Mouse (Mus musculus): Measurements from ENCODE around the gene Itih3. TPM values are rescaled to one million over a fixed set of nuclear protein-coding genes. Genes with fewer than 3 reads are reported as not detected.

Itih3 gene
- total and polyA plus RNA-seq, 3 experiments = not detected

GRCm38 (mm10) chr14:30881718-30882108 is 41.8 kb downstream of the Itih3 start:
- Histone ChIP-seq H3K4me1 (ENCODE audit: control insufficient read depth in 1 of 2, insufficient read depth in 2 of 2) (no peaks in the 10 kb centered on the region), H3K9ac (ENCODE audit: insufficient read depth, low read depth) (no peak overlapping the region), H3K27ac (ENCODE audit: insufficient read depth, low read depth) (no peak overlapping the region), H3K36me3 (replicated peaks in 1 of 2; ENCODE audit: control insufficient read depth in 1 of 2, insufficient read depth in 1 of 2, low read length in 1 of 2) (peaks cover 6 to 46% of the 10 kb centered on the region in 2 experiments), H3K9me3 (replicated peaks; ENCODE audit: low read length) (no peaks in the 10 kb centered on the region), H3K4me3 (replicated peaks in 1 of 3; ENCODE audit: low read depth in 2 of 3, low read length in 2 of 3, poor library complexity in 1 of 3) (no peak overlapping the region), H3K4me2 (ENCODE audit: insufficient read depth, low read depth, poor library complexity, severe bottlenecking) (no peak overlapping the region), H3K27me3 (replicated peaks) (peaks cover 3% of the 10 kb centered on the region), H3K79me2 (replicated peaks; ENCODE audit: control insufficient read depth, extremely low read depth, insufficient read depth, poor library complexity, severe bottlenecking) (no peaks in the 10 kb centered on the region)
- dilution Hi-C loops (cut with MboI; ENCODE audit: extremely low pct_ligation_motif_present, extremely low pct_unique_long_range_greater_than_20kb, low sequenced_read_pairs) = no loop called here
- no peak for DNase-seq (ENCODE audit: extremely low read depth)
- TF ChIP-seq TBP (conservative IDR thresholded peaks at IDR 0.05; ENCODE audit: low read depth, low read length) (no peak), ZKSCAN1 (IDR thresholded peaks at IDR 0.05; ENCODE audit: borderline replicate concordance, low read depth, low read length) (no peak)
- in situ Hi-C loops (cut with MboI; ENCODE audit: low pct_ligation_motif_present, low pct_unique_long_range_greater_than_20kb, low sequenced_read_pairs) = no loop called here

DNA sequence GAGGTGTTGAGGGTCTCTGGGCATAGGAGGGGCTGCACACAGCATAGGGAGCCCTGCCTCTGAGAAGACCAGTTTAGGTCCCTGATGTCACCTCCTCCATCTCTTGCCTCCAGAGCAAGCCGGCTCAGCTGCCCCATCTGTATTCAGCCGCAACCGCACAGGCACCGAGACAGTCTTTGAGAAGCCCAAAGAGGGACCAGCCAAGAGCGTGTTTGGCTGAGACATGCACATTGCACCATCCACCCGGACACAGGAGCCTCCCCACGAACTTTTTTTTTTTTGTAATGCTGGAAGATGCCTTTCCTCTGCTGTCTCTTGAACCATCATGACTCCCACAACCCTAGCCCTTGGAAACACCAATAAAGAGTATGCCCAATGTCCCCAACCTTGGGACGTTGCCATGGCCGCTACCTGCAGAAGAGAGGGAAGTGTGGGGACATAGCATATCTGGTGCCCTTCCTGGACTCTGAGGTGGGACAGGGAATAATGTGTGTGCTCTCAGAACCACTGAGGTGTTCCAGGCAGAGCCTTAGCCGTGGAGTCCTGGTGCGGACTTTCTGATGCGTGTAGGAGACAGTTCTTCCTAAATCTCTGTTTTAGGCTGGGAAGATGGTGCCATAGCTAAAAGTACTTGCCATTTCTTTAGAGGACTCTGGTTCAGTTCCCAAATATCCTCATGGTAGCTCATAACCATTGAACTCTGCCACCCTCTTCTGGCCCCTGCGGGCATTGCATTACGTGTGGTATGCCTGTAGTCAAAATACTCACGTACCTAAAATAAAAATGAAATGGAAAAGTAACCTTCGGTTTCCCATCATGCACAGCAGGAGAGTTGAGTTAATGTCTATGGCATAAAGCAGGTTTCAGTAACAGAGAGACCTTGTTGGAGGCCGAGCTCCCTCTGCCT is 42.5 kb downstream of the Itih3 start:
- H3K79me2 ChIP-seq (replicated peaks; ENCODE audit: control insufficient read depth, extremely low read depth, insufficient read depth, poor library complexity, severe bottlenecking) = no peaks in the 10 kb centered on the region
- in situ Hi-C loops (cut with MboI; ENCODE audit: low pct_ligation_motif_present, low pct_unique_long_range_greater_than_20kb, low sequenced_read_pairs) = no loop called here
- no peak overlapping the region for H3K4me2 ChIP-seq (ENCODE audit: insufficient read depth, low read depth, poor library complexity, severe bottlenecking)
- H3K36me3 ChIP-seq (replicated peaks in 1 of 2; ENCODE audit: control insufficient read depth in 1 of 2, insufficient read depth in 1 of 2, low read length in 1 of 2) = peaks cover 10 to 52% of the 10 kb centered on the region in 2 experiments
- no peak overlapping the region for H3K4me3 ChIP-seq (replicated peaks in 1 of 3; ENCODE audit: low read depth in 2 of 3, low read length in 2 of 3, poor library complexity in 1 of 3)
- 0 out of 2 replicates have a peak, but pooled peaks have one; percentile 22 for TF ChIP-seq MEF2A (IDR thresholded peaks at IDR 0.05; ENCODE audit: borderline replicate concordance, low read depth, low read length)
- TF ChIP-seq E2F4 (IDR thresholded peaks at IDR 0.05; ENCODE audit: insufficient replicate concordance, low read depth, low read length) = no peak
- no peak for TF ChIP-seq MAX (IDR thresholded peaks at IDR 0.05; ENCODE audit: low read length)
- peak; percentile 79 to 81 for TF ChIP-seq CTCF (conservative IDR thresholded peaks at IDR 0.05 in 1 of 2, IDR thresholded peaks at IDR 0.05 in 1 of 2; ENCODE audit: low read depth in 2 of 2, low read length in 2 of 2)
- TF ChIP-seq NELFE (IDR thresholded peaks at IDR 0.05; ENCODE audit: low read depth, low read length) = 0 out of 2 replicates have a peak, but pooled peaks have one; percentile 43
- TF ChIP-seq SMC3 (IDR thresholded peaks at IDR 0.05; ENCODE audit: low read depth, low read length) = peak; percentile 57
- 0 out of 2 replicates have a peak, but pooled peaks have one; percentile 37 for TF ChIP-seq MYC (IDR thresholded peaks at IDR 0.05; ENCODE audit: low read depth, low read length)
- no peak for TF ChIP-seq CHD2 (IDR thresholded peaks at IDR 0.05; ENCODE audit: low read length)
- TF ChIP-seq RAD21 (IDR thresholded peaks at IDR 0.05; ENCODE audit: low read depth, low read length) = peak; percentile 71
- H3K4me1 ChIP-seq (ENCODE audit: control insufficient read depth in 1 of 2, insufficient read depth in 2 of 2) = no peaks in the 10 kb centered on the region
- peak; percentile 53 for DNase-seq (ENCODE audit: extremely low read depth)
- H3K27me3 ChIP-seq (replicated peaks) = peaks cover 2% of the 10 kb centered on the region
- no peaks in the 10 kb centered on the region for H3K9me3 ChIP-seq (replicated peaks; ENCODE audit: low read length)
- H3K27ac ChIP-seq (ENCODE audit: insufficient read depth, low read depth) = no peak overlapping the region
- no peak overlapping the region for H3K9ac ChIP-seq (ENCODE audit: insufficient read depth, low read depth)
- dilution Hi-C loops (cut with MboI; ENCODE audit: extremely low pct_ligation_motif_present, extremely low pct_unique_long_range_greater_than_20kb, low sequenced_read_pairs) = no loop called here

DNA sequence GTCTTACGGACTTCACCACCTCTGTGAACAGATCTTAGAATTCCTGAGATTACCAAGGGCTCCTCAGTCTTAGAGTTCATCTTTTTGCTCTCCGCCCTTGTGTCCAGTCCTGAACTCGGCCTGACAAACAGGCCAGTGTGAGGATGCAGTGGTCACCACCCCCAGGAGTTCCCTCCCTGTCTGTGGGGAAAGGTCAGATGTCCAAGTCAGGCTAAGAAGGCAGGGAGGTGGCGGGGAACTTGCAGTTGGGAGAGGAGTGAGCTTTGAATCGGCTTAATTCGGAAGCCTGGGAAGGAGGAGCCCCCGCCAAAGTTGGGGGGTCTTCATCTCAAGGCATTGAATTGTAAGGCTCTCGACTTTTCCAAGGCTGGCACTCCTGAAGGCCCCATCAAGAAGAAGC is 43.3 kb downstream of the Itih3 start:
- no peak overlapping the region for H3K9ac ChIP-seq (ENCODE audit: insufficient read depth, low read depth)
- peaks cover 0 to 3% of the 10 kb centered on the region in 2 experiments; a peak in 2 of 4 replicates for H3K4me1 ChIP-seq (ENCODE audit: control insufficient read depth in 1 of 2, insufficient read depth in 2 of 2)
- TF ChIP-seq BHLHE40 (IDR thresholded peaks at IDR 0.05; ENCODE audit: low read depth, low read length) (no peak), IRF4 (IDR thresholded peaks at IDR 0.05; ENCODE audit: low read depth, low read length) (no peak), MYC (IDR thresholded peaks at IDR 0.05; ENCODE audit: low read depth, low read length) (no peak), MXI1 (IDR thresholded peaks at IDR 0.05; ENCODE audit: low read depth, low read length) (no peak), CTCF (conservative IDR thresholded peaks at IDR 0.05 in 1 of 2, IDR thresholded peaks at IDR 0.05 in 1 of 2; ENCODE audit: low read depth in 2 of 2, low read length in 2 of 2) (no peak), POLR2A (IDR thresholded peaks at IDR 0.05; ENCODE audit: low read depth, low read length) (no peak), JUN (IDR thresholded peaks at IDR 0.05; ENCODE audit: insufficient read depth, low read depth, low read length) (no peak), RCOR1 (conservative IDR thresholded peaks at IDR 0.05; ENCODE audit: low read depth, low read length) (no peak), POLR2AphosphoS2 (IDR thresholded peaks at IDR 0.05; ENCODE audit: low read depth, low read length) (no peak), ZMIZ1 (IDR thresholded peaks at IDR 0.05; ENCODE audit: low read depth, low read length) (no peak), CHD1 (IDR thresholded peaks at IDR 0.05; ENCODE audit: low read depth, low read length) (no peak), ZNF384 (IDR thresholded peaks at IDR 0.05; ENCODE audit: low read depth, low read length) (no peak)
- no peak for DNase-seq (ENCODE audit: extremely low read depth)
- no peaks in the 10 kb centered on the region for H3K79me2 ChIP-seq (replicated peaks; ENCODE audit: control insufficient read depth, extremely low read depth, insufficient read depth, poor library complexity, severe bottlenecking)
- no peak overlapping the region for H3K27ac ChIP-seq (ENCODE audit: insufficient read depth, low read depth)
- H3K36me3 ChIP-seq (replicated peaks in 1 of 2; ENCODE audit: control insufficient read depth in 1 of 2, insufficient read depth in 1 of 2, low read length in 1 of 2) = peaks cover 10 to 60% of the 10 kb centered on the region in 2 experiments
- H3K27me3 ChIP-seq (replicated peaks) = no peaks in the 10 kb centered on the region
- H3K9me3 ChIP-seq (replicated peaks; ENCODE audit: low read length) = no peaks in the 10 kb centered on the region
- H3K4me2 ChIP-seq (ENCODE audit: insufficient read depth, low read depth, poor library complexity, severe bottlenecking) = no peak overlapping the region
- dilution Hi-C loops (cut with MboI; ENCODE audit: extremely low pct_ligation_motif_present, extremely low pct_unique_long_range_greater_than_20kb, low sequenced_read_pairs) (no loop called here), in situ Hi-C loops (cut with MboI; ENCODE audit: low pct_ligation_motif_present, low pct_unique_long_range_greater_than_20kb, low sequenced_read_pairs) (no loop called here)
- H3K4me3 ChIP-seq (replicated peaks in 1 of 3; ENCODE audit: low read depth in 2 of 3, low read length in 2 of 3, poor library complexity in 1 of 3) = no peak overlapping the region
